Mouse (Mus musculus) stomach, postnatal 0 days (tissue): ENCODE data around the gene Syce2. TPM values are rescaled to one million over a fixed set of nuclear protein-coding genes. Genes with fewer than 3 reads are reported as not detected.

Experiments
- ATAC-seq: fragments of 200-750 bp; cut with Nextera tagmentation; 2 replicates; pipeline ENCODE4 v1.8.0; 2017; ENCODE audit not compliant: low FRiP score, low TSS enrichment
- DNase-seq: peaks from one replicate; pipeline ENCODE4 v3.0.0-alpha.2; 2016; ENCODE audit warnings: low spot score
- H3K27ac ChIP-seq: fragments of 300-500 bp; sonication (generic); replicated peaks from 2 replicates; pipeline ENCODE4 v1.5.1; 2014; ENCODE audit warnings: mild to moderate bottlenecking, control low read depth
- H3K27me3 ChIP-seq: fragments of 300-500 bp; sonication (generic); 2 replicates; pipeline ENCODE4 v1.6.1; 2014; ENCODE audit warnings: low read length; ENCODE audit not compliant: control insufficient read depth, insufficient read depth
- H3K36me3 ChIP-seq: fragments of 300-500 bp; sonication (generic); 2 replicates; pipeline ENCODE4 v1.6.1; 2014; ENCODE audit warnings: low read length, mixed read lengths; ENCODE audit not compliant: control insufficient read depth, insufficient read depth
- H3K4me1 ChIP-seq: fragments of 300-500 bp; sonication (generic); replicated peaks from 2 replicates; pipeline ENCODE4 v1.6.1; 2014; ENCODE audit warnings: antibody characterized with exemption; ENCODE audit not compliant: control insufficient read depth, insufficient read depth
- H3K4me2 ChIP-seq: fragments of 300-500 bp; sonication (generic); replicated peaks from 2 replicates; pipeline ENCODE4 v1.6.1; 2014; ENCODE audit warnings: low read depth, mild to moderate bottlenecking, control low read depth, moderate library complexity
- H3K4me3 ChIP-seq: fragments of 300-500 bp; sonication (generic); 2 replicates; pipeline ENCODE4 v1.5.1; 2014; ENCODE audit warnings: low read depth, low read length, control low read depth
- H3K9ac ChIP-seq: fragments of 300-500 bp; sonication (generic); 2 replicates; pipeline ENCODE4 v1.6.1; 2014; ENCODE audit warnings: mild to moderate bottlenecking, low read length, control low read depth, mixed read lengths
- H3K9me3 ChIP-seq: fragments of 300-500 bp; sonication (generic); 2 replicates; pipeline ENCODE4 v1.6.1; 2016; ENCODE audit warnings: low read length; ENCODE audit not compliant: control insufficient read depth
- CTCF ChIP-seq: IDR thresholded peaks from 2 replicates; pipeline ENCODE4 v1.5.1; 2016; ENCODE audit warnings: antibody characterized with exemption, low read depth, mild to moderate bottlenecking, moderate library complexity
- EP300 ChIP-seq: optimal IDR thresholded peaks from 2 replicates; pipeline ENCODE3; 2016; ENCODE audit warnings: antibody characterized with exemption
- WGBS: fragments of 180-500 bp; shearing (Covaris S2); extraction: QIAGEN DNeasy Blood & Tissue Kit; methylation state at CpG from one replicate; pipeline ENCODE4 v1.1.7; 2014; 5-methylcytosine and 5-hydroxymethylcytosine counted together
- polyA plus RNA-seq: library from polyadenylated mRNA; unstranded; fragments of >200 nt; fragmentation: Nextera tagmentation; extraction: Ambion mirVana; gene quantifications from 2 replicates; pipeline ENCODE4 v1.2.1, GENCODE M21; 2015

The Syce2 gene
- polyA plus RNA-seq, 1 experiment from 2014 or later = 27.3 TPM

DNA sequence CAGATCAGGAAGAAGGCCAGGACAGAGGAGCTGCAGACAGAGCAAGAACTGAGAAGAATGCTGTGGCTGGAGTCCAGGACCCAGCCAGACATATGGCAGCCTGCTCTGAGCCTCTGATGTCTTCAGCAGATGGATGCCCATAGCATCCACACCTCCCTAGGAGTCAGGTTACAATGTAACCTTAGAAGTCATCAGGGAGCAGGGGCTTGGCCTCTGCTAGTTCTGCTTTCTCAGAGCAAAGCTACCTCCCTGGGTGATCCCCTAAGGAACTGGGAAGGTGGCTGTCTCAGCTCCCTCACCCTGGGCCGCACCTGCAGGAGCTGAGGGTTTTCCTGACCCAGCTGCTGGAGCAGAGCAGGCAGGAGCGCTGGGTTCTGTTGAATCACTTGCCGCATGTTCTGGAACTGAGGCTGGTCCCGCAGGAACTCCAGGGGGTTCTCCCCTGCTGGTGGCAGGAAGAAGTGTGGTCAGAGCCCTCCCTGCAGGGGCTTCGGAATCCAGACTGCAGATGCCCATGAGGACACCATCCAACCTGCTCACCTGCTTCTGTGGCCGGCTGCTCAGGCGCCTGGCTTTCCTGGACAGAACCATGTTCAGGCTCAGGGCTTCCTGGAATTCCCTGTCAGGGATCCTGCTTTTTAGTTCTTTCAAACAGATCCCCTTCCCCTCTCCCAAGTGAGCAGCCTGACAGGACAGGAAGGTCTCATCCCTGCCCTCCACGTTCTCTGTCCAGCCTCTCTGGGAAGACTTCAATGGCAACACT is 34.6 kb upstream of the Syce2 start:
- TF ChIP-seq EP300 (no peak), CTCF (no peak)
- no peak overlapping the region for H3K4me3 ChIP-seq
- peaks cover 26% of the 10 kb centered on the region for H3K36me3 ChIP-seq
- H3K27ac ChIP-seq = no peak overlapping the region
- DNase-seq (peak; percentile 13), ATAC-seq (no peak)
- 52% methylated on average over 8 of the region's 8 CpGs for WGBS
- no peaks in the 10 kb centered on the region for H3K4me1 ChIP-seq
- no peaks in the 10 kb centered on the region for H3K9me3 ChIP-seq
- no peaks in the 10 kb centered on the region for H3K27me3 ChIP-seq
- no peak overlapping the region for H3K9ac ChIP-seq
- H3K4me2 ChIP-seq = no peak overlapping the region

DNA sequence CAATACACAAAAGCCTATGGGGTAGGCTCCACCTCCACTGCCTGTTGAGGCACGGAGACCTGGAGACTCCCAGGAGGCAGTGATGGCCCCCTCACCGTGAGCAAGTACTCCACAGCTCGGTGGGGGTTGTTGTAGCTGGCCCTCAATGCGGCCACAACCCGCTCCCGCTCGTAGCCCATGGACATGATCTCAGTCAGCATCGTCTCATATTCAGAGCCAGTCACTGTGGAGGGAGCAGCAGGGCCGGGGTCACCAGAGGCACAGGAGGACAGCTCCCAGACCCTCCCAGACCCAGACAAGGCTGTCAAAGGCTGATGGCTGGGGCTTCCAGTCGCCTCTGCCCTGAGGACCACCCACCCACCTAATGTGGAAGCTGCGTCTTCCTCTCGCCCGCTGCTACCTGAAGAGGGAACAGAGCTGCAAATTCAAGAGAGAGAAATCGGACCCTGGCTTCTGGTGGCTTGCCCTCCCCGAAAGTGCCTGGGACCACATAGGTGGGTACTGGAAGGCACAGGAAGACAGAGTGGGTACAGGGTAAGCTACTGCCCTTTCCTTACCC is 33.9 kb upstream of the Syce2 start:
- H3K27ac ChIP-seq = no peak overlapping the region
- no peak overlapping the region for H3K9ac ChIP-seq
- no peak for ATAC-seq
- H3K36me3 ChIP-seq = peaks cover 32% of the 10 kb centered on the region
- no peaks in the 10 kb centered on the region for H3K4me1 ChIP-seq
- WGBS = 82% methylated on average over 15 of the region's 15 CpGs
- no peaks in the 10 kb centered on the region for H3K9me3 ChIP-seq
- TF ChIP-seq EP300 (no peak), CTCF (no peak)
- no peak overlapping the region for H3K4me2 ChIP-seq
- DNase-seq = peak; percentile 13
- no peak overlapping the region for H3K4me3 ChIP-seq
- H3K27me3 ChIP-seq = no peaks in the 10 kb centered on the region

DNA sequence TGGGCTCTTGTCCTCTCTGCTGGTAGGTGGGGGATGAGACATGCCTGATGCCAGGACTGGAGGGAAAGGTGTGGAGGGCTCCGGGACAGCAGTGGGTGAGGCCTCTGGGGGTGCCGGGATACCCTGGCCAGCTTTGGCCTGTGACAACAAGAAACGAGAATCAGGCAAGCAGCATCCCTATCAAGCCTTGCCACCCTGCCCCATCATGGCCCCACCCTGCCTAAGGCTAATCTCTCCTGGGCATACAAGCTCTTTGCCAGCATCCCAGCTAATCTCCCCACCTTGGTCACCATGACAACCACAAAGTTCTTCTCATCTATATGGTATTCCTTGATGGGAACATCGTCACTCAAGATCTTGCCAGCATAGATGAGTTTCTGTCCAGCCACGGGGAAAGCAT is 33.4 kb upstream of the Syce2 start:
- ATAC-seq = no peak
- H3K9me3 ChIP-seq = no peaks in the 10 kb centered on the region
- no peaks in the 10 kb centered on the region for H3K27me3 ChIP-seq
- H3K9ac ChIP-seq = no peak overlapping the region
- DNase-seq = no peak
- no peaks in the 10 kb centered on the region for H3K4me1 ChIP-seq
- H3K36me3 ChIP-seq = peaks cover 37% of the 10 kb centered on the region
- no peak overlapping the region for H3K27ac ChIP-seq
- 83% methylated on average over 5 of the region's 5 CpGs for WGBS
- H3K4me2 ChIP-seq = no peak overlapping the region
- no peak overlapping the region for H3K4me3 ChIP-seq
- TF ChIP-seq EP300 (no peak), CTCF (no peak)

DNA sequence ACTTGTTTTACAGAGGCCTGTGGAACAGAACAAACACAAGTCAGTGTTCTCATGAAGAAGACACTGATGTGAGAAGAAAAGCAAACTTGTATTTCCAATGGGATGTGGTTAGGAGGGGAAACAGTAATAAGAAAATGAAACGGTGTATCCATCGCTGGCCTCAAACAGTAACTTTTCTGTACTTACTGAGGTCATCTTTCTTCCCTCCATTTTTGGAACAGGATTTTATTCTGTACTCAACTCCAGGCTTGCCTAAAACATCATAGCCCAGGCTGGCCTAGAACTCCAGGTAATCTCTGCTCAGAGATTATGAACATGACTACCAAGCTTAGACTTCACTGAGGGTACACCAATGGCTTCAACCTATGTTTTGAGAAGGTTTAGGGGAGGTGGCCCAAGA is 32.5 kb upstream of the Syce2 start:
- H3K9ac ChIP-seq = peak overlapping the region; percentile 91; the same call in 1 of the 2 replicates
- TF ChIP-seq EP300 (no peak), CTCF (no peak)
- ATAC-seq (no peak), DNase-seq (no peak)
- H3K9me3 ChIP-seq = no peaks in the 10 kb centered on the region
- peak overlapping the region; percentile 91 for H3K4me2 ChIP-seq
- H3K27ac ChIP-seq = no peak overlapping the region
- 72% methylated on average over 2 of the region's 2 CpGs for WGBS
- H3K4me1 ChIP-seq = peaks cover 2% of the 10 kb centered on the region; the same call in 1 of the 2 replicates
- H3K4me3 ChIP-seq = peak overlapping the region; percentile 88
- H3K36me3 ChIP-seq = peaks cover 43% of the 10 kb centered on the region
- H3K27me3 ChIP-seq = no peaks in the 10 kb centered on the region

GRCm38 (mm10) chr8:84839875-84840247 is 32.0 kb upstream of the Syce2 start:
- peaks cover 47% of the 10 kb centered on the region for H3K36me3 ChIP-seq
- no peaks in the 10 kb centered on the region for H3K9me3 ChIP-seq
- TF ChIP-seq CTCF = no peak
- TF ChIP-seq EP300 = no peak
- DNase-seq (no peak), ATAC-seq (no peak)
- H3K4me1 ChIP-seq = peaks cover 7% of the 10 kb centered on the region; the same call in 1 of the 2 replicates
- H3K27me3 ChIP-seq = no peaks in the 10 kb centered on the region
- H3K4me2 ChIP-seq = peak overlapping the region; percentile 91
- WGBS = under 1% methylated on average over 7 of the region's 7 CpGs
- peak overlapping the region; percentile 88 for H3K4me3 ChIP-seq
- peak overlapping the region; percentile 91 for H3K27ac ChIP-seq
- peak overlapping the region; percentile 91 for H3K9ac ChIP-seq
